Mouse (Mus musculus) liver, embryonic 14.5 days (tissue): ENCODE data around the gene Gnat3. TPM values are rescaled to one million over a fixed set of nuclear protein-coding genes. Genes with fewer than 3 reads are reported as not detected.

Experiments used
- ATAC-seq: fragments of 200-750 bp; cut with Nextera tagmentation; 2 replicates; pipeline ENCODE4 v1.8.0; 2017; ENCODE audit warnings: moderate number of reproducible peaks, mild to moderate bottlenecking, moderate library complexity; ENCODE audit not compliant: insufficient read depth
- DNase-seq, 3 experiments: peaks; one replicate each; pipeline ENCODE4 v3.0.0-alpha.2; 2012 to 2013; ENCODE audit warnings: low read depth in 3 of 3, low spot score in 3 of 3
- H3K27ac ChIP-seq: fragments of 300-500 bp; sonication (generic); 2 replicates; pipeline ENCODE4 v1.5.1; 2014; ENCODE audit warnings: moderate library complexity, mild to moderate bottlenecking, control low read depth, inconsistent platforms
- H3K27me3 ChIP-seq: fragments of 300-500 bp; sonication (generic); 2 replicates; pipeline ENCODE4 v1.6.1; 2014; ENCODE audit warnings: mild to moderate bottlenecking, low read length, moderate library complexity; ENCODE audit not compliant: control insufficient read depth, insufficient read depth
- H3K36me3 ChIP-seq: fragments of 300-500 bp; sonication (generic); replicated peaks from 2 replicates; pipeline ENCODE4 v1.6.1; 2014; ENCODE audit warnings: low read depth; ENCODE audit not compliant: control insufficient read depth, insufficient read depth
- H3K4me1 ChIP-seq, 2 experiments: fragments of 200-500 bp in 1 of 2; fragments of 300-500 bp in 1 of 2; sonication (generic) in 1 of 2; replicated peaks; 2 replicates each; pipeline ENCODE4 v1.6.1; 2012 to 2014; ENCODE audit warnings: antibody characterized with exemption in 1 of 2, inconsistent platforms in 1 of 2, low read length in 1 of 2; ENCODE audit not compliant: control insufficient read depth in 2 of 2, insufficient read depth in 2 of 2
- H3K4me2 ChIP-seq: fragments of 300-500 bp; sonication (generic); 2 replicates; pipeline ENCODE4 v1.6.1; 2014; ENCODE audit warnings: low read depth, mild to moderate bottlenecking, control low read depth, moderate library complexity
- H3K4me3 ChIP-seq, 2 experiments: fragments of 200-500 bp in 1 of 2; fragments of 300-500 bp in 1 of 2; sonication (generic) in 1 of 2; 2 replicates each; pipeline ENCODE4 v1.5.1; 2012 to 2014; ENCODE audit warnings: low read depth in 2 of 2, low read length in 2 of 2, mild to moderate bottlenecking in 2 of 2, control low read depth in 1 of 2, inconsistent platforms in 1 of 2, moderate library complexity in 1 of 2; ENCODE audit not compliant: insufficient read depth in 1 of 2
- H3K9ac ChIP-seq: fragments of 300-500 bp; sonication (generic); replicated peaks from 2 replicates; pipeline ENCODE4 v1.6.1; 2014; ENCODE audit warnings: mild to moderate bottlenecking, control low read depth, moderate library complexity
- H3K9me3 ChIP-seq: fragments of 300-500 bp; sonication (generic); 2 replicates; pipeline ENCODE4 v1.6.1; 2016; ENCODE audit warnings: low read length, mixed read lengths; ENCODE audit not compliant: control insufficient read depth
- CTCF ChIP-seq: IDR thresholded peaks from 2 replicates; pipeline ENCODE4 v1.5.1; 2016; ENCODE audit warnings: antibody characterized with exemption, low read depth, control low read depth
- EP300 ChIP-seq: IDR thresholded peaks from 2 replicates; pipeline ENCODE4 v1.6.1; 2016; ENCODE audit warnings: antibody characterized with exemption, low read depth
- WGBS: fragments of 180-500 bp; shearing (Covaris S2); extraction: QIAGEN DNeasy Blood & Tissue Kit; methylation state at CpG from one replicate; pipeline ENCODE4 v1.1.7; 2014; ENCODE audit not compliant: insufficient replicate concordance; 5-methylcytosine and 5-hydroxymethylcytosine counted together
- polyA plus RNA-seq, 2 experiments: library from polyadenylated mRNA; depleted of rRNA in 1 of 2; stranded (reverse) in 1 of 2; unstranded in 1 of 2; fragments of >200 nt; fragmentation: Nextera tagmentation in 1 of 2; extraction: Ambion mirVana in 1 of 2; gene quantifications; 2 replicates each; pipeline versions ENCODE4 v1.2.1 to v1.2.3; 2012 to 2014

Gnat3 gene
- polyA plus RNA-seq, 2 experiments = not detected

- Histone ChIP-seq H3K4me2 (no peak overlapping the region), H3K36me3 (no peaks in the 10 kb centered on the region), H3K9me3 (no peaks in the 10 kb centered on the region), H3K4me1 (no peaks in the 10 kb centered on the region), H3K27ac (no peak overlapping the region), H3K9ac (no peak overlapping the region), H3K4me3 (no peak overlapping the region), H3K27me3 (no peaks in the 10 kb centered on the region)
- ATAC-seq (no peak), DNase-seq (no peak)
- 7% methylated on average over 2 of the region's 2 CpGs for WGBS
- no peak for TF ChIP-seq EP300
- TF ChIP-seq CTCF = no peak
Measured at GRCm38 (mm10) chr5:18013196-18013595, 50.8 kb downstream of the Gnat3 start.

- Histone ChIP-seq H3K4me3 (no peak overlapping the region), H3K9ac (no peak overlapping the region)
- no peak for ATAC-seq
Measured at GRCm38 (mm10) chr5:18014209-18014829, 52.0 kb downstream of the Gnat3 start.

GRCm38 (mm10) chr5:18023347-18023746 lies 61.0 kb downstream of the Gnat3 start:
- TF ChIP-seq EP300 (no peak), CTCF (no peak)
- Histone ChIP-seq H3K4me3 (no peak overlapping the region), H3K36me3 (no peaks in the 10 kb centered on the region), H3K9me3 (no peaks in the 10 kb centered on the region), H3K9ac (no peak overlapping the region), H3K27ac (no peak overlapping the region), H3K4me1 (no peaks in the 10 kb centered on the region), H3K27me3 (no peaks in the 10 kb centered on the region), H3K4me2 (no peak overlapping the region)
- DNase-seq (no peak), ATAC-seq (no peak)

More at GRCm38 (mm10) chr5:18014209-18014829, 52.0 kb downstream of the Gnat3 start:
- no peak overlapping the region for H3K4me2 ChIP-seq
- DNase-seq = no peak
- TF ChIP-seq CTCF (no peak), EP300 (no peak)
- WGBS = 47% methylated on average over 4 of the region's 4 CpGs
- H3K9me3 ChIP-seq = no peaks in the 10 kb centered on the region
- no peaks in the 10 kb centered on the region for H3K27me3 ChIP-seq
- no peaks in the 10 kb centered on the region for H3K4me1 ChIP-seq
- H3K36me3 ChIP-seq = no peaks in the 10 kb centered on the region
- H3K27ac ChIP-seq = no peak overlapping the region

- DNase-seq (no peak), ATAC-seq (no peak)
- TF ChIP-seq EP300 (no peak), CTCF (no peak)
- Histone ChIP-seq H3K27me3 (no peaks in the 10 kb centered on the region), H3K4me2 (no peak overlapping the region), H3K4me1 (no peaks in the 10 kb centered on the region), H3K36me3 (no peaks in the 10 kb centered on the region), H3K27ac (no peak overlapping the region), H3K9me3 (no peaks in the 10 kb centered on the region), H3K4me3 (no peak overlapping the region), H3K9ac (no peak overlapping the region)
- WGBS = 60% methylated on average over 3 of the region's 3 CpGs
Measured at GRCm38 (mm10) chr5:18027531-18027930, 65.2 kb downstream of the Gnat3 start.

- TF ChIP-seq EP300 (no peak), CTCF (no peak)
- no peaks in the 10 kb centered on the region for H3K4me1 ChIP-seq
- H3K4me2 ChIP-seq = 0 out of 2 replicates have a peak overlapping the region, but pooled peaks have one; percentile 4
- no peaks in the 10 kb centered on the region for H3K9me3 ChIP-seq
- ATAC-seq (peak; percentile 65), DNase-seq (no peak)
- no peaks in the 10 kb centered on the region for H3K36me3 ChIP-seq
- WGBS = 31% methylated on average over 14 of the region's 14 CpGs
- no peak overlapping the region for H3K27ac ChIP-seq
- no peak overlapping the region for H3K9ac ChIP-seq
- no peaks in the 10 kb centered on the region for H3K27me3 ChIP-seq
- no peak overlapping the region for H3K4me3 ChIP-seq
Measured at GRCm38 (mm10) chr5:18035848-18036638, 73.7 kb downstream of the Gnat3 start.
